Comparison of ENCODE assay signal across 10 mouse cellular contexts in the genomic region with DNA sequence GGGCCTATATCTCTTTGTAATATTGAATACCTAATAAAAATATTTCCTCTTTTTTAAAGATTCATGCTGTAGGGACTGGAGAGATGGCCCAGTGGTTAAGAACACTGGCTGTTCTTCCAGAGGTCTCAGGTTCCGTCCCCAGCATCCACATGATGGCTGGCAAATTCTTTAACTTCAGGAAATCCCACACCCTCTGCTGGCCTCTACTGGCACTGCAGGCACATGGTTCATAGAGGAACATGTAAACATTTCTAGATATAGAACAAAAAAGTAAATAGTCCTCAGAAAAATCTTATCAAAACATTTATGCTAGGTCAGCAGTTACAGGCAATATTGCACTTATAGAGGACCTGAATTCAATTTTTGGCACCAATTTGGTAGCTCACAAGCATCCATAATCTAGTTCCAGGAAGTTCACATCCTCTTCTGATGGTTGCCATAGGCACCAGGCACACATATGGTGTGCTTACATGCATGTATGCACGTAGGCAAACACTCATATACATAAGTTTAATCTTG. TPM values are rescaled to one million over a fixed set of nuclear protein-coding genes. Genes with fewer than 3 reads are reported as not detected.
DNase-seq lines count a peak whose midpoint lies in the region; ATAC-seq and TF ChIP-seq lines count a peak whose summit lies in the region.
"Had no signal": no experiment of that assay in that cellular context is flagged by ENCODE, and none has a peak within 500 bp of the region (broad histone marks: within the 10 kb centered on the region; RNA-seq: fewer than 3 reads in every experiment).

No protein-coding gene starts in this region.

- no peaks in the 10 kb centered on the region for H3K4me1 ChIP-seq in cerebellum, adult 2 months (ENCODE audit: control insufficient read depth, insufficient read depth, low read length)
- H3K4me1 ChIP-seq in lung, adult 2 months (ENCODE audit: control insufficient read depth, insufficient read depth, low read length) = no peaks in the 10 kb centered on the region; the same call in 1 of the 2 replicates
- H3K4me1 ChIP-seq: hindbrain, embryonic 15.5 days had no signal

- H3K27ac ChIP-seq in cerebellum, adult 2 months (ENCODE audit: insufficient read depth, low read length) = no peak overlapping the region
- H3K27ac ChIP-seq: hindbrain, embryonic 15.5 days had no signal

- WGBS in cerebellum, adult 2 months = 39% methylated on average over 2 of the region's 2 CpGs
- 49% methylated on average over 2 of the region's 2 CpGs for WGBS in lung, adult 2 months

- no peak overlapping the region for H3K4me3 ChIP-seq in cerebellum, adult 2 months (replicated peaks; ENCODE audit: insufficient read depth, low read depth, low read length)
- no peak overlapping the region for H3K4me3 ChIP-seq in lung, adult 2 months (replicated peaks; ENCODE audit: extremely low read depth, low read depth, low read length)
- H3K4me3 ChIP-seq: hindbrain, embryonic 15.5 days; myocyte had no signal

- DNase-seq in cerebellum, adult 2 months = peak; percentile 21 to 57
- DNase-seq in left cerebral cortex, adult 18-20 months (ENCODE audit: low spot score in 2 of 2) = peak; percentile 43 to 71
- DNase-seq in left cerebral cortex, adult 11 months (ENCODE audit: low spot score) = no peak
- peak; percentile 74 for DNase-seq in ZHBTc4 (ENCODE audit: low read depth, low spot score)
- peak; percentile 47 for DNase-seq in lung, adult 2 months
- DNase-seq in spleen, postnatal 10 days (ENCODE audit: low spot score in 2 of 2) = peak; percentile 52 to 78

- H3K27me3 ChIP-seq in cerebellum, adult 2 months (ENCODE audit: control insufficient read depth, insufficient read depth, low read length) = no peaks in the 10 kb centered on the region
- H3K27me3 ChIP-seq: hindbrain, embryonic 15.5 days had no signal

- no peak for ATAC-seq in cerebellum, adult (ENCODE audit: insufficient number of reproducible peaks, low FRiP score, low TSS enrichment)
- peak; percentile 75; the same call in 1 of the 2 replicates for ATAC-seq in erythroblast, adult 5-6 weeks (replicated peaks; ENCODE audit: low FRiP score, poor library complexity, severe bottlenecking)

- TF ChIP-seq CTCF in cerebellum, adult 2 months (IDR thresholded peaks at IDR 0.05; ENCODE audit: borderline replicate concordance, insufficient read depth, low read depth, low read length) = peak; percentile 47; the same call in 1 of the 2 replicates
- TF ChIP-seq CTCF in lung, adult 2 months (IDR thresholded peaks at IDR 0.05; ENCODE audit: insufficient read depth, low read length) = peak; percentile 48

- TF ChIP-seq POLR2A in cerebellum, adult 2 months (IDR thresholded peaks at IDR 0.05; ENCODE audit: borderline replicate concordance, insufficient read depth, low read length) = no peak
- TF ChIP-seq POLR2A in lung, adult 2 months (IDR thresholded peaks at IDR 0.05; ENCODE audit: borderline replicate concordance, extremely low read depth, low read depth, low read length) = no peak

RNA-seq across cellular contexts. Expression of gene Thoc5, which starts 9.7 kb away (rescaled TPM):
- polyA plus RNA-seq in cerebellum, adult 2 months (2012; rRNA removed) = 49.6 and 56.8 TPM in 2 replicates
- total RNA-seq in left cerebral cortex, adult 18-20 months (2021) = 10 to 100 TPM; 37.1 to 37.5 TPM
- 2.5 and 2.7 TPM in 2 replicates for total RNA-seq in erythroblast, adult 5-6 weeks (2015; ENCODE audit: low replicate concordance)
- 11.3 and 17.1 TPM in 2 replicates for total RNA-seq in erythroblast, adult 5-6 weeks (2017; ENCODE audit: low replicate concordance)
- 12.1 and 16.4 TPM in 2 replicates for polyA plus RNA-seq in lung, adult 2 months (2012; rRNA removed)

RNA-seq across cellular contexts. Expression of gene Nipsnap1, which starts 11.7 kb away (rescaled TPM):
- polyA plus RNA-seq in cerebellum, adult 2 months (2012; rRNA removed) = 70.4 and 75.9 TPM in 2 replicates
- 10 to 100 TPM; 91.6 to 91.8 TPM for total RNA-seq in left cerebral cortex, adult 18-20 months (2021)
- 0.42 and 4.0 TPM in 2 replicates for total RNA-seq in erythroblast, adult 5-6 weeks (2015; ENCODE audit: low replicate concordance)
- total RNA-seq in erythroblast, adult 5-6 weeks (2017; ENCODE audit: low replicate concordance) = 1.0 and 2.4 TPM in 2 replicates
- 7.1 and 16.2 TPM in 2 replicates for polyA plus RNA-seq in lung, adult 2 months (2012; rRNA removed)

RNA-seq across cellular contexts. Expression of gene Nf2, which starts 36.1 kb away (rescaled TPM):
- polyA plus RNA-seq in cerebellum, adult 2 months (2012; rRNA removed) = 50.2 and 52.3 TPM in 2 replicates
- total RNA-seq in left cerebral cortex, adult 18-20 months (2021) = 10 to 100 TPM; 68.1 to 69.3 TPM
- total RNA-seq in erythroblast, adult 5-6 weeks (2015; ENCODE audit: low replicate concordance) = 2.1 and 6.7 TPM in 2 replicates
- 16.4 and 20.6 TPM in 2 replicates for total RNA-seq in erythroblast, adult 5-6 weeks (2017; ENCODE audit: low replicate concordance)
- 42.5 and 50.9 TPM in 2 replicates for polyA plus RNA-seq in lung, adult 2 months (2012; rRNA removed)

Comparison
In these comparisons a context has a peak if more than half of its experiments do, and no peak if none do; other contexts are left out.
1. RNA of gene Nipsnap1, which starts 11.7 kb away (total RNA-seq): 91.6 to 91.8 TPM in left cerebral cortex, adult 18-20 months; 0.42 to 4.0 TPM in erythroblast, adult 5-6 weeks; every median in the first group is over 10 times any median in the second.